In the genomic region with DNA sequence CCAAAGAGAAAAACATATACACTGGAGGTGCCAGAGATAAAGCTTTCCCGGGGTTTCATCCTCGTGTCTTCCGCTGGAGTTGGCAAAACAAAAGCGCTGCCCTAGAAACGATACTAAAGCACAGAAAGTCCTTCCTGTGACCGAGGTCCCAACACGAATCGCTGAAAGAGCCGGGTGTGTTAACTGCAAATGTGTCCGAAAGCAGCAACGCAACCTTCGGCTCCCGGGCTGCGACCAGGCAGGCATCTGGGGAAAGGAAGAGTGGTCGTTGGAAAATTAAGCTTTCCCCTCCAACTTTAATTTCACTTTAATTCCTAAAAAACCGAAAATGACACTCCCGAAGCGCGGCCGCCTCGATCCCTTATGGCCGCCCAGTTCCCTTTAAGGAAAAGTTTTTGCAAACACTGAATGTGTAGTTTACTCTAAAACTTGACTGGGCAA, we compare ENCODE assay signal across 8 mouse cellular contexts.
DNase-seq lines count a peak whose midpoint lies in the region; ATAC-seq and TF ChIP-seq lines count a peak whose summit lies in the region.

No protein-coding gene starts in this region.

- WGBS in hindbrain, embryonic 15.5 days = 1% methylated on average over 22 of the region's 22 CpGs
- 2% methylated on average over 22 of the region's 22 CpGs for WGBS in liver, postnatal 0 days (ENCODE audit: insufficient replicate concordance)

- TF ChIP-seq CTCF in embryonic fibroblast, embryonic 13.5 days (IDR thresholded peaks at IDR 0.05; ENCODE audit: borderline replicate concordance, insufficient read depth, low read length) = no peak
- no peak for TF ChIP-seq CTCF in liver, postnatal 0 days (IDR thresholded peaks at IDR 0.05; ENCODE audit: low read depth)

- no peak for ATAC-seq in hindbrain, embryonic 15.5 days (ENCODE audit: low FRiP score, low read depth)
- no peak for ATAC-seq in liver, postnatal 0 days

- no peak for TF ChIP-seq EP300 in liver, postnatal 0 days (IDR thresholded peaks at IDR 0.05; ENCODE audit: low read depth)

- peaks cover 6% of the 10 kb centered on the region; the same call in 1 of the 2 replicates for H3K4me1 ChIP-seq in embryonic fibroblast, embryonic 13.5 days (ENCODE audit: control insufficient read depth, insufficient read depth, low read length)
- H3K4me1 ChIP-seq in hindbrain, embryonic 15.5 days (replicated peaks) = peaks cover 19% of the 10 kb centered on the region
- peaks cover 11% of the 10 kb centered on the region; the same call in 1 of the 2 replicates for H3K4me1 ChIP-seq in liver, postnatal 0 days (ENCODE audit: insufficient read depth)

- no peak overlapping the region for H3K9ac ChIP-seq in hindbrain, embryonic 15.5 days
- peak overlapping the region; percentile 50 for H3K9ac ChIP-seq in liver, postnatal 0 days (replicated peaks)

- TF ChIP-seq POLR2A in embryonic fibroblast, embryonic 13.5 days (IDR thresholded peaks at IDR 0.05; ENCODE audit: low read depth, low read length) = peak; percentile 39; the same call in 1 of the 2 replicates

- no peaks in the 10 kb centered on the region for H3K9me3 ChIP-seq in hindbrain, embryonic 15.5 days
- H3K9me3 ChIP-seq in liver, postnatal 0 days (ENCODE audit: low read length) = no peaks in the 10 kb centered on the region

- intact Hi-C loops in left cerebral cortex, postnatal 4 days (cut with DNase I) = loop anchor here (2.0 to 5.0 kb wide), 4 partner anchors 233 to 1052 kb away; partner anchors contain the start of gene Hoxa7

- peak overlapping the region; percentile 31 for H3K4me2 ChIP-seq in hindbrain, embryonic 15.5 days
- peak overlapping the region; percentile 63 for H3K4me2 ChIP-seq in liver, postnatal 0 days (ENCODE audit: low read depth, low read length)

- H3K36me3 ChIP-seq in hindbrain, embryonic 15.5 days = no peaks in the 10 kb centered on the region
- H3K36me3 ChIP-seq in liver, postnatal 0 days (replicated peaks; ENCODE audit: insufficient read depth, low read length) = no peaks in the 10 kb centered on the region

- peak; percentile 39 for DNase-seq in gastrocnemius, postnatal 10 days
- DNase-seq in gastrocnemius, adult 8-10 months (ENCODE audit: low spot score in 2 of 2) = no peak
- peak; percentile 27 for DNase-seq in liver, postnatal 0 days
- peak; percentile 53 for DNase-seq in yolk sac, embryonic 10.5 days (ENCODE audit: low spot score)
- no peak for DNase-seq in left cerebral cortex, postnatal 4 days
- no peak for DNase-seq in natural killer cell, adult 2 months (ENCODE audit: low spot score in 2 of 2)

- H3K27ac ChIP-seq in embryonic fibroblast, embryonic 13.5 days (ENCODE audit: insufficient read depth, low read length) = peak overlapping the region; percentile 98
- peak overlapping the region; percentile 62 for H3K27ac ChIP-seq in hindbrain, embryonic 15.5 days (replicated peaks)
- H3K27ac ChIP-seq in liver, postnatal 0 days (ENCODE audit: low read depth) = peak overlapping the region; percentile 83

- peak overlapping the region; percentile 13; the same call in 1 of the 2 replicates for H3K4me3 ChIP-seq in embryonic fibroblast, embryonic 13.5 days (ENCODE audit: insufficient read depth, low read length)
- peak overlapping the region; percentile 6; the same call in 1 of the 2 replicates for H3K4me3 ChIP-seq in hindbrain, embryonic 15.5 days
- peak overlapping the region; percentile 36 for H3K4me3 ChIP-seq in liver, postnatal 0 days (ENCODE audit: low read depth, low read length)

- H3K27me3 ChIP-seq in hindbrain, embryonic 15.5 days = peaks cover 28% of the 10 kb centered on the region
- H3K27me3 ChIP-seq in liver, postnatal 0 days (ENCODE audit: insufficient read depth, low read length) = peaks cover 52% of the 10 kb centered on the region

Comparison
In these comparisons a context has a peak if more than half of its experiments do, and no peak if none do; other contexts are left out.
1. DNase-seq: peak in gastrocnemius, postnatal 10 days (single experiment), liver, postnatal 0 days (single experiment) and yolk sac, embryonic 10.5 days (single experiment); none in gastrocnemius, adult 8-10 months (0 of 2), left cerebral cortex, postnatal 4 days (single experiment) and natural killer cell, adult 2 months (0 of 2).
2. Peak in every context shown above with its lines, with median percentiles within 50 percentile points of each other: H3K27ac ChIP-seq and H3K4me3 ChIP-seq.